Mouse (Mus musculus) naive thymus-derived CD4-positive, alpha-beta T cell, adult 5 months (primary cell): ENCODE data around the gene Coq10b. TPM values are rescaled to one million over a fixed set of nuclear protein-coding genes. Genes with fewer than 3 reads are reported as not detected.

Experiments
- polyA plus RNA-seq: library from polyadenylated mRNA; unstranded; fragments of 100-300 nt; shearing (Covaris generic); gene quantifications from one replicate; pipeline ENCODE4 v1.2.1, GENCODE M21; 2017

Gene Coq10b
- polyA plus RNA-seq: 159 TPM

GRCm38 (mm10) chr1:55052355-55052953, at the start of gene Coq10b:
TSS of gene Coq10b (plus strand) at chr1:55052770.

GRCm38 (mm10) chr1:55027253-55027801, 25.2 kb upstream of the Coq10b start, which contains the start of gene Sf3b1:
TSS of gene Sf3b1 (minus strand) at chr1:55027481.

GRCm38 (mm10) chr1:55087932-55088610, 35.5 kb downstream of the Coq10b start, which contains the start of the genes Hspe1 and Hspd1:
TSS of gene Hspe1 (plus strand) at chr1:55088132.
TSS of gene Hspd1 (minus strand) at chr1:55088243.

Other genes with a start within 250 kb of the Coq10b start
- 435 TPM for gene Ankrd44, start 126.4 kb upstream of the Coq10b start, polyA plus RNA-seq
- gene Sf3b1, start 25.3 kb upstream of the Coq10b start, polyA plus RNA-seq: 785 TPM
- 198 TPM for gene Hspe1, start 35.4 kb downstream of the Coq10b start, polyA plus RNA-seq
- 155 TPM for gene Hspd1, start 35.5 kb downstream of the Coq10b start, polyA plus RNA-seq
- gene Mob4, start 78.5 kb downstream of the Coq10b start, polyA plus RNA-seq: 165 TPM
- gene Rftn2, start 174.0 kb downstream of the Coq10b start, polyA plus RNA-seq: 6.1 TPM
- 3.6 TPM for gene Mars2, start 184.4 kb downstream of the Coq10b start, polyA plus RNA-seq